Mouse (Mus musculus): ENCODE results near the gene Sdk1. TPM values are rescaled to one million over a fixed set of nuclear protein-coding genes. Genes with fewer than 3 reads are reported as not detected.

Sdk1 gene
- total and polyA plus RNA-seq, 2 experiments from 2014 or later, result 0.59 to 8.4 TPM

GRCm38 (mm10) chr5:142024448-142024847 lies 783.2 kb downstream of the Sdk1 start:
- WGBS, result 51% methylated on average over 12 of the region's 12 CpGs
- no peak overlapping the region for H3K9ac ChIP-seq (replicated peaks; ENCODE audit: low read depth, low read length)
- no peaks in the 10 kb centered on the region for H3K27me3 ChIP-seq (ENCODE audit: control insufficient read depth, insufficient read depth, low read length)
- DNase-seq (ENCODE audit: low spot score) (no peak), ATAC-seq (ENCODE audit: insufficient read depth, low read depth) (no peak)
- H3K9me3 ChIP-seq (replicated peaks; ENCODE audit: control insufficient read depth, low read length), result no peaks in the 10 kb centered on the region
- H3K27ac ChIP-seq (ENCODE audit: low read depth), result no peak overlapping the region
- H3K4me3 ChIP-seq (ENCODE audit: low read depth, low read length), result no peak overlapping the region
- no peaks in the 10 kb centered on the region for H3K4me1 ChIP-seq (ENCODE audit: control insufficient read depth, insufficient read depth)
- H3K4me2 ChIP-seq (ENCODE audit: low read depth, low read length), result no peak overlapping the region
- no peak for TF ChIP-seq EP300 (IDR thresholded peaks at IDR 0.05; ENCODE audit: low read depth)
- no peak for TF ChIP-seq CTCF (IDR thresholded peaks at IDR 0.05; ENCODE audit: low read depth)
- no peaks in the 10 kb centered on the region for H3K36me3 ChIP-seq (replicated peaks; ENCODE audit: control insufficient read depth, insufficient read depth, low read length)

- H3K9ac ChIP-seq (replicated peaks; ENCODE audit: low read depth, low read length), result no peak overlapping the region
- ATAC-seq (ENCODE audit: insufficient read depth, low read depth) (no peak), DNase-seq (ENCODE audit: low spot score) (no peak)
- no peak overlapping the region for H3K4me3 ChIP-seq (ENCODE audit: low read depth, low read length)
- H3K36me3 ChIP-seq (replicated peaks; ENCODE audit: control insufficient read depth, insufficient read depth, low read length), result no peaks in the 10 kb centered on the region
- H3K9me3 ChIP-seq (replicated peaks; ENCODE audit: control insufficient read depth, low read length), result no peaks in the 10 kb centered on the region
- H3K27ac ChIP-seq (ENCODE audit: low read depth), result no peak overlapping the region
- H3K4me2 ChIP-seq (ENCODE audit: low read depth, low read length), result no peak overlapping the region
- 87% methylated on average over 9 of the region's 9 CpGs for WGBS
- H3K27me3 ChIP-seq (ENCODE audit: control insufficient read depth, insufficient read depth, low read length), result no peaks in the 10 kb centered on the region
- no peaks in the 10 kb centered on the region for H3K4me1 ChIP-seq (ENCODE audit: control insufficient read depth, insufficient read depth)
- TF ChIP-seq CTCF (IDR thresholded peaks at IDR 0.05; ENCODE audit: low read depth), result no peak
- TF ChIP-seq EP300 (IDR thresholded peaks at IDR 0.05; ENCODE audit: low read depth), result no peak
These were observed 795.2 kb downstream of the Sdk1 start for GRCm38 (mm10) chr5:142036536-142036935.

- ATAC-seq (ENCODE audit: insufficient read depth, low read depth), result no peak
- 80% methylated on average over 6 of the region's 6 CpGs for WGBS
These were observed 797.9 kb downstream of the Sdk1 start for GRCm38 (mm10) chr5:142039236-142039635.

GRCm38 (mm10) chr5:142039891-142040530 lies 798.7 kb downstream of the Sdk1 start:
- WGBS, result 87% methylated on average over 4 of the region's 4 CpGs
- no peak; the same call in 1 of the 2 replicates for ATAC-seq (ENCODE audit: insufficient read depth, low read depth)

More at GRCm38 (mm10) chr5:142039236-142039635, 797.9 kb downstream of the Sdk1 start:
- Histone ChIP-seq H3K27ac (ENCODE audit: low read depth) (no peak overlapping the region), H3K9me3 (replicated peaks; ENCODE audit: control insufficient read depth, low read length) (no peaks in the 10 kb centered on the region), H3K36me3 (replicated peaks; ENCODE audit: control insufficient read depth, insufficient read depth, low read length) (no peaks in the 10 kb centered on the region), H3K27me3 (ENCODE audit: control insufficient read depth, insufficient read depth, low read length) (no peaks in the 10 kb centered on the region), H3K4me1 (ENCODE audit: control insufficient read depth, insufficient read depth) (no peaks in the 10 kb centered on the region), H3K4me3 (ENCODE audit: low read depth, low read length) (no peak overlapping the region), H3K4me2 (ENCODE audit: low read depth, low read length) (no peak overlapping the region), H3K9ac (replicated peaks; ENCODE audit: low read depth, low read length) (no peak overlapping the region)
- DNase-seq (ENCODE audit: low spot score), result no peak
- TF ChIP-seq EP300 (IDR thresholded peaks at IDR 0.05; ENCODE audit: low read depth) (no peak), CTCF (IDR thresholded peaks at IDR 0.05; ENCODE audit: low read depth) (no peak)

GRCm38 (mm10) chr5:142041226-142041802 lies 800.0 kb downstream of the Sdk1 start:
- 80% methylated on average over 8 of the region's 8 CpGs for WGBS
- Histone ChIP-seq H3K27ac (ENCODE audit: low read depth) (no peak overlapping the region), H3K36me3 (replicated peaks; ENCODE audit: control insufficient read depth, insufficient read depth, low read length) (no peaks in the 10 kb centered on the region), H3K4me1 (ENCODE audit: control insufficient read depth, insufficient read depth) (no peaks in the 10 kb centered on the region), H3K9me3 (replicated peaks; ENCODE audit: control insufficient read depth, low read length) (no peaks in the 10 kb centered on the region), H3K9ac (replicated peaks; ENCODE audit: low read depth, low read length) (no peak overlapping the region), H3K27me3 (ENCODE audit: control insufficient read depth, insufficient read depth, low read length) (no peaks in the 10 kb centered on the region), H3K4me2 (ENCODE audit: low read depth, low read length) (no peak overlapping the region), H3K4me3 (ENCODE audit: low read depth, low read length) (no peak overlapping the region)
- ATAC-seq (ENCODE audit: insufficient read depth, low read depth), result no peak
- DNase-seq (ENCODE audit: low spot score), result no peak
- TF ChIP-seq CTCF (IDR thresholded peaks at IDR 0.05; ENCODE audit: low read depth), result no peak
- no peak for TF ChIP-seq EP300 (IDR thresholded peaks at IDR 0.05; ENCODE audit: low read depth)

More at GRCm38 (mm10) chr5:142039891-142040530, 798.7 kb downstream of the Sdk1 start:
- H3K27ac ChIP-seq (ENCODE audit: low read depth), result no peak overlapping the region; the same call in 1 of the 2 replicates
- H3K9ac ChIP-seq (replicated peaks; ENCODE audit: low read depth, low read length), result no peak overlapping the region
- TF ChIP-seq CTCF (IDR thresholded peaks at IDR 0.05; ENCODE audit: low read depth), result no peak
- TF ChIP-seq EP300 (IDR thresholded peaks at IDR 0.05; ENCODE audit: low read depth), result no peak
- H3K27me3 ChIP-seq (ENCODE audit: control insufficient read depth, insufficient read depth, low read length), result no peaks in the 10 kb centered on the region
- H3K9me3 ChIP-seq (replicated peaks; ENCODE audit: control insufficient read depth, low read length), result no peaks in the 10 kb centered on the region
- no peaks in the 10 kb centered on the region for H3K36me3 ChIP-seq (replicated peaks; ENCODE audit: control insufficient read depth, insufficient read depth, low read length)
- H3K4me3 ChIP-seq (ENCODE audit: low read depth, low read length), result no peak overlapping the region
- H3K4me1 ChIP-seq (ENCODE audit: control insufficient read depth, insufficient read depth), result no peaks in the 10 kb centered on the region
- H3K4me2 ChIP-seq (ENCODE audit: low read depth, low read length), result no peak overlapping the region
- no peak for DNase-seq (ENCODE audit: low spot score)

All from heart, postnatal 0 days (tissue).